Mouse (Mus musculus): Measurements from ENCODE around the gene Elof1. TPM values are rescaled to one million over a fixed set of nuclear protein-coding genes. Genes with fewer than 3 reads are reported as not detected.
A peak's percentile ranks its signal among the peaks of the same experiment; 100 is the strongest.

Gene Elof1
- total and polyA plus RNA-seq, 3 experiments: 66.7 to 98.4 (median 88.3) TPM

DNA sequence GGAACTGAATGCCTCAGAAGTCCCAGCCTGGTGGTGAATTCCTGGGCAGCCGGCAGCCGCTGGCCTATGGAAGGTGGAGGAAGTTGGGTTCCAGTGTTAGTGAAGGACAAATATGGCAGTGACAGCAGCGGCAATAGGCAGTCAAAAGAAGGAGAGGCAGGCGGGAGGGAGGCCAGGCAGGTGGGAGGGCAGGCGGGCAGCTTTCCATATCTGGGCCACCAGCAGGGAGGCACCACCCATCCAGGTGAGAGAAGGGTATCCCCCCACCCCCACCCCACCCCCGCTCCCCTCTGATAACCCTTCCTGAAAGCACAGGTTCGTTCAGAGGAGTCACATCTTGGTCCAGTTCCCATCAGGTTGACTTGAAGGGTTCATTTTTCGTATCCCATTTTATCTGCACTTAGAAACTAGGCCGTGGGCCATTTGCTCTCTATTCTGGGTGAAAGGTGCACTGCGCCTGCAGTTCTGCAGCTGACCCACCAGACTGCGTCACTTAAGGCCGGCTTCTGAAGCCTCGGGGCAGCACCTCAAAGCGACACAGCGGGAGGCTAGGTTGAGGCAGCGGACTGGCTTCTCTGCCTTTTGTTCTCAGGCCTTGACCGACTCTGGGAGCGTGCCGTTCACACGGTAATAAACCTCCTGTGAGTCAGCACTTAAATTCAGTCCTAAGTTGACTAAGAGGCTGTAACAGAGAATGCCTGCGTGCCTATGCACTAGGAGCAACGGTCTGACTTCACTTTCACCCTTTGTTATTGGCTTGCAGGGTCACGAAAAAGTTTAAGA, 20.0 kb upstream of the Elof1 start:
- H3K4me3 ChIP-seq (ENCODE audit: low read depth, low read length): peak overlapping the region; percentile 66
- no peaks in the 10 kb centered on the region for H3K27me3 ChIP-seq (ENCODE audit: insufficient read depth, low read length)
- peaks cover 64% of the 10 kb centered on the region for H3K4me1 ChIP-seq (ENCODE audit: insufficient read depth, low read depth, low read length)
- DNase-seq (ENCODE audit: low spot score) (peak; percentile 46), ATAC-seq (ENCODE audit: extremely low read depth, insufficient number of reproducible peaks, low FRiP score, poor library complexity, severe bottlenecking) (0 out of 2 replicates have a peak, but pooled peaks have one; percentile 37)
- peaks cover 17% of the 10 kb centered on the region for H3K9me3 ChIP-seq (replicated peaks)
- TF ChIP-seq GATA1 (IDR thresholded peaks at IDR 0.05; ENCODE audit: borderline replicate concordance, low read length): no peak
- TF ChIP-seq CTCF (IDR thresholded peaks at IDR 0.05; ENCODE audit: low read depth, low read length): no peak
- no peak for TF ChIP-seq POLR2AphosphoS5 (IDR thresholded peaks at IDR 0.05; ENCODE audit: insufficient replicate concordance, low read depth, low read length)
- no peak for TF ChIP-seq TAL1 (conservative IDR thresholded peaks at IDR 0.05; ENCODE audit: low read depth, low read length)
- no peak for TF ChIP-seq GATA2 (IDR thresholded peaks at IDR 0.05; ENCODE audit: borderline replicate concordance, low read depth, low read length)
- H3K36me3 ChIP-seq (replicated peaks): no peaks in the 10 kb centered on the region

DNA sequence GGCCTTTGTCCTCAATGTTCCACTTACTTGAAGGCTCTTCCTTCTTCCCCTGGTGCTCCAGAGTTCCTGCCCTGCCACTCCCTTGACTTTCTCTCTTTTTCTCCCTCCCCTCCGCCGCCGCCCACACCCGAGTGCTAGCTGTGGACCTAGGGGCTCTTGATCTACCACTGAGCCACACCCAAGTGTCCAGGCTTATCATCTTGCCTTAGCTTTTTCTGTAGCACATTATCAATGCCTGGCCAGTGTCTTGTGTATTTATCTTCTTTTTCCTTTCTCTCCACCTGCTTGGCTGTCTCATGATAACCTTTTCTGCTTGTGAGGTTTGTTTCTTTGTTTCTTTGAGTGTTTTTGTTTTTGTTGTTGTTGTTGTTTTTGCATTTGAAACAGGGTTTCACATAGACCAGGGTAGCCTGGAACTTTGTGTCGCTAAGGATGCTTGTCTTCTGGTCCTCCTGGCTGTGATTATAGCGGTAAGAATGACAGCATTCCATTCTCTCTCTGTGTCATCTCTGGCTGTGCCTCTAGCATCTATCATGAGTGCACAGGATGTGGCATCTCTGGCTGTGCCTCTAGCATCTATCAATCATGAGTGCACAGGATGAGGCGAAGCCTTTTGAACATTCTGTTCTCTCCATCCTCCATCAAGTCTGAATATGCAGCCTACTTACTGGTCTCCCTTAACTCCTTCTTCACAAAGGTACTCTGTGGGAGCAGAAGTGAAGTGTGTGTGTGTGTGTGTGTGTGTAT, 18.8 kb upstream of the Elof1 start, which contains the start of gene Acp5:
Acp5 (minus strand) TSS at position 68 of the 747 bp plus-strand sequence.
- H3K4me3 ChIP-seq (ENCODE audit: low read depth, low read length): peak within 1 kb of the TSS; percentile 69
- peaks cover 75% of the 10 kb centered on the region for H3K4me1 ChIP-seq (ENCODE audit: insufficient read depth, low read depth, low read length)
- ATAC-seq (ENCODE audit: extremely low read depth, insufficient number of reproducible peaks, low FRiP score, poor library complexity, severe bottlenecking): peak; percentile 77
- TF ChIP-seq TAL1 (conservative IDR thresholded peaks at IDR 0.05; ENCODE audit: low read depth, low read length): peak; percentile 80
- no peak for TF ChIP-seq GATA1 (IDR thresholded peaks at IDR 0.05; ENCODE audit: borderline replicate concordance, low read length)
- TF ChIP-seq POLR2AphosphoS5 (IDR thresholded peaks at IDR 0.05; ENCODE audit: insufficient replicate concordance, low read depth, low read length): no peak
- no peaks in the 10 kb centered on the region for H3K36me3 ChIP-seq (replicated peaks)
- H3K9me3 ChIP-seq (replicated peaks): peaks cover 17% of the 10 kb centered on the region
- no peaks in the 10 kb centered on the region for H3K27me3 ChIP-seq (ENCODE audit: insufficient read depth, low read length)
- DNase-seq (ENCODE audit: low spot score): peak; percentile 75

DNA sequence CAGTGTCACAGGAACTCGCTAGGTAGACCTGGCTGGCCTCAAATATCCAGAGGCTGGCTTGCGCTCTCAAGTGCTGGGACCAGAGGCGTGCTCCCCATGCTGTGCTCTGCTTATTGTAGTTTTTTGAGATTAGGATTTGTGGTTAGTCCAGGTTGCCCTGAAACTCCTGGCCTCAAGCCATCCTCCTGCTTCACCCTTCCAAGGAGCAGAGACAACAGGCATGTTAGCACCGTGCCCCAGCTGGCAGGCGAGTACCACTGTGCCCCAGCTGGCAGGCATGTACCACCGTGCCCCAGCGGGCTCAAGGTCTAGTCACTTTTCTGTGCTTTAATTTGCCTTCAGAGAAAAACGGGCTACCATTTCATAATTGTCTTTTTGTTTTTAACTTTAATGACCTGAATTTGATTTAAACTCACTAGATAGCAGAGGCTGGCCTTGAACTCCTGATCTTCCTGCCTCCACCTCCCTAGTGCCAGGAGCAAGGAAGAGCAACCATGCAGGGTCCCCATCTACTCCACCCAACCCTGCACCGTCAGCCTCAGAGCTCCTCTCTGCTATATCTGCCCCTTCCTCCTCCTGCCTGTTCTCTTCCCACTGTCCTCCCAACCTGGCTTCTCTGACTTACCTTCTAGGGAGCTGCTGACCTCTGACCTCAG, 18.1 kb upstream of the Elof1 start:
- Histone ChIP-seq H3K4me1 (ENCODE audit: insufficient read depth, low read depth, low read length) (peaks cover 82% of the 10 kb centered on the region), H3K9me3 (replicated peaks) (peaks cover 15% of the 10 kb centered on the region), H3K4me3 (ENCODE audit: low read depth, low read length) (peak overlapping the region; percentile 69), H3K27me3 (ENCODE audit: insufficient read depth, low read length) (no peaks in the 10 kb centered on the region), H3K36me3 (replicated peaks) (peaks cover 2% of the 10 kb centered on the region)
- DNase-seq (ENCODE audit: low spot score) (no peak), ATAC-seq (ENCODE audit: extremely low read depth, insufficient number of reproducible peaks, low FRiP score, poor library complexity, severe bottlenecking) (no peak)
- no peak for TF ChIP-seq GATA2 (IDR thresholded peaks at IDR 0.05; ENCODE audit: borderline replicate concordance, low read depth, low read length)
- no peak for TF ChIP-seq TAL1 (conservative IDR thresholded peaks at IDR 0.05; ENCODE audit: low read depth, low read length)
- no peak for TF ChIP-seq POLR2AphosphoS5 (IDR thresholded peaks at IDR 0.05; ENCODE audit: insufficient replicate concordance, low read depth, low read length)
- TF ChIP-seq CTCF (IDR thresholded peaks at IDR 0.05; ENCODE audit: low read depth, low read length): no peak
- no peak for TF ChIP-seq GATA1 (IDR thresholded peaks at IDR 0.05; ENCODE audit: borderline replicate concordance, low read length)

DNA sequence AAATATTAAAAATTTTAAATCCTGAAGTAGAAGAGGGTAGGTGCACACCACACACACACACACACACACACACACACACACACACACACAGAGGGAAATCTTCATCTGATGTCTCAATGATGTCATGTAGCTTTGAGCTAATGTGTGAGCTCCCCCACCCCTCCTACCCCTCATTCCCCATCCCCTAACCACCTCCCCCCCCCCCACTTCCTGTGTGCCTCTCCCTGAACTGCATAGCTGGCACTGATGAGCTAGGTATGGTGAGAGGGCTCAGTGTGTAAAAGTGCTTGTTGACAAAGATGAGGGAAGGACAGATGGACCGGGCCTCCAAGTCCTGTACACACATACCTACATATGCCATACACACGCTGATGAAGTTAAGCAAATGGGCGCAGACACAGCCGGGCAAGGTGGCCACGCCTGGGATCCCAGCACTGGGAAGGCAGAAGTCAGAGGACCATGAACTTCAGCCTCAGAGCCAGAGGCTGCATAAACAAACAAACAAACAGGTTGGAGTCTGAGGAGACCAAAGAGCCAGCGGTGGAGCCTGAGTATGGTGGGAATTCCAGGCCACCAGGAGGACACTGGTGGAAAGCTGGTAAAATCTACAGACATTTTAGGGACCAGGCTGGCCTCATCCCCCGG, 17.4 kb upstream of the Elof1 start:
- H3K4me3 ChIP-seq (ENCODE audit: low read depth, low read length): peak overlapping the region; percentile 69; the same call in 1 of the 2 replicates
- peaks cover 88% of the 10 kb centered on the region for H3K4me1 ChIP-seq (ENCODE audit: insufficient read depth, low read depth, low read length)

DNA sequence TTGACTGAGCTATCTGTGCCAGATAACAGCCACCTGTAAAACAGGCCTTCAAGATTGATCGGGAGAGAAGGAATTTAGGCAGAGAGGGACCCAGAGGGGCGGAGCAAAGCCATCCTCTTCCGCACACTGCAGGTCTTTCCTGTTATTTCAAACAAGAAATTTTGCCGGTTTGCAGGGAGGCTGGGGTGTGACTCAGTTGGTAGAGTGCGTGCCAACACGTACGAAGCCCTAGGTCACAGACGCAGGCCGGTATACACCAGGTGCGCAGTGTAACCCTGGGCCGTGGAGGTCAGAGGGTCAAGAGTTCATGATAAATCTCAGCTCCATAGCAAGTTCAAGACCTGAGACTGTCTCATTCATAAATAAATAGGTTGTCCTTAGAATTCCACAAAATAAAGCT, 15.2 kb upstream of the Elof1 start:
- DNase-seq (ENCODE audit: low spot score): no peak
- no peak for ATAC-seq (ENCODE audit: extremely low read depth, insufficient number of reproducible peaks, low FRiP score, poor library complexity, severe bottlenecking)
- Histone ChIP-seq H3K36me3 (replicated peaks) (peaks cover 30% of the 10 kb centered on the region), H3K4me3 (ENCODE audit: low read depth, low read length) (peak overlapping the region; percentile 74), H3K9me3 (replicated peaks) (no peaks in the 10 kb centered on the region), H3K4me1 (ENCODE audit: insufficient read depth, low read depth, low read length) (peaks cover 81% of the 10 kb centered on the region), H3K27me3 (ENCODE audit: insufficient read depth, low read length) (no peaks in the 10 kb centered on the region)
- no peak for TF ChIP-seq TAL1 (conservative IDR thresholded peaks at IDR 0.05; ENCODE audit: low read depth, low read length)
- no peak for TF ChIP-seq GATA2 (IDR thresholded peaks at IDR 0.05; ENCODE audit: borderline replicate concordance, low read depth, low read length)
- TF ChIP-seq CTCF (IDR thresholded peaks at IDR 0.05; ENCODE audit: low read depth, low read length): no peak
- no peak for TF ChIP-seq POLR2AphosphoS5 (IDR thresholded peaks at IDR 0.05; ENCODE audit: insufficient replicate concordance, low read depth, low read length)
- TF ChIP-seq GATA1 (IDR thresholded peaks at IDR 0.05; ENCODE audit: borderline replicate concordance, low read length): no peak

More for the DNA sequence above, 17.4 kb upstream of the Elof1 start:
- peaks cover 10% of the 10 kb centered on the region for H3K36me3 ChIP-seq (replicated peaks)
- peaks cover 9% of the 10 kb centered on the region for H3K9me3 ChIP-seq (replicated peaks)
- ATAC-seq (ENCODE audit: extremely low read depth, insufficient number of reproducible peaks, low FRiP score, poor library complexity, severe bottlenecking) (no peak), DNase-seq (ENCODE audit: low spot score) (no peak)
- no peak for TF ChIP-seq TAL1 (conservative IDR thresholded peaks at IDR 0.05; ENCODE audit: low read depth, low read length)
- no peaks in the 10 kb centered on the region for H3K27me3 ChIP-seq (ENCODE audit: insufficient read depth, low read length)

Data from G1E (cell line).